Mouse (Mus musculus): ENCODE measurements around the gene Rgs6.

Gene Rgs6

DNA sequence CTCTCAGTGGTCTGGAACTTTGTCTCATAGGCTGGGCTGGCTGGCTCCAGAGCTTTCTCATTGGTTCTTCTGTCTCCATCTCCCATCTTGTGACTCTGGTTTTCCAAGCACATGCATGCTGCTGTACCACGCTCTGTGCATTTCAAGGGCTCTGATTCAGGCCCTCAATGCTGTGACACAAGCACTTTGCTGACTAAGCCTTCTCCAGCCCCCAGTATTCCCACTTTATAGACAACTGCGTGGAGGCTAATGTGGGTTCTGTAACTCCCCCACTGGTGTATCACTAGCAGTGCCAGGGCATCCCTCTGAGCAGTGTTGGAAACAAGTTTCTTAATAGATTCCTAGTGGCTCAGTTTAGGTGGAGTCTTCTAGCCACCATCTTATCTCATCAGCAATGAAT, 174.0 kb downstream of the Rgs6 start:
- DNase-seq (ENCODE audit: low spot score) = no peak

DNA sequence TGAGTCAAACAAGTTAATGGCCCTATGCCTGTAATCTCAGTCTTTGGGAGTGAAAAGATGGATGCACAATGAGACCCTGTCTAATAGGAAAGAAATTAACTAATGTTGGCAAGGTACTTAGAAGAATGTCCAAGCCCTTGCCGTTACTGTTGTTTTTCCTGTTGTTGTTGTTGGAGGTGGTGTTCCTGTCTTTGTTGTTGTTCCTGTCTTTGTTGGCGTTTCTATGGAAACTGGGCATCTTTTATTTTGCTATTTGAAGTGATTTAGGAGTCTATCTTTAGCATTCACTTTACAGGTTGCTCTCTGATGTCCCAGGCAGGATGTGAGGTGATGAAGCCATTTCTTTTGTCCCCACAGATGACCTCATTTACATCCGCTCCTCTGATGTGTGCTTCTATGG, 180.6 kb downstream of the Rgs6 start:
- DNase-seq (ENCODE audit: low spot score) = no peak

DNA sequence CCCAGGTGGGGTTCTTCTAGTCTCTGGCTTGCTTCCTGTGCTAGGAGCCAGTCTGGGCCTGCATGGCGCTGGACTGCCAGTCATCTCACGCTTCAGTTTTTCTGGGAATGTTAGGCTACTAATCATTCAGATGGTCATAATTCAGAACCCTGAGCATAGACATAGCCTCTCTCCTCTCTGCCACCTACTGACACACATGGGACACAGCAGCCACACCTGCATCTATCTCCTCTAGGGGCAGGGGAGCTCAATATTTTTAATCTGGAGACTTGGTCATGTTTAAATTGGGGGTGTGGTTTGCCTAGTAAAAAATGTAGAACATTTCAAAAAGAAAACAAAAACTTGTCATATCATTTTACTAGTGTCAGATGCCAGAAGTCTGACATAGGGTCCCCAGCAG, 184.1 kb downstream of the Rgs6 start:
- no peak for DNase-seq (ENCODE audit: low spot score)

DNA sequence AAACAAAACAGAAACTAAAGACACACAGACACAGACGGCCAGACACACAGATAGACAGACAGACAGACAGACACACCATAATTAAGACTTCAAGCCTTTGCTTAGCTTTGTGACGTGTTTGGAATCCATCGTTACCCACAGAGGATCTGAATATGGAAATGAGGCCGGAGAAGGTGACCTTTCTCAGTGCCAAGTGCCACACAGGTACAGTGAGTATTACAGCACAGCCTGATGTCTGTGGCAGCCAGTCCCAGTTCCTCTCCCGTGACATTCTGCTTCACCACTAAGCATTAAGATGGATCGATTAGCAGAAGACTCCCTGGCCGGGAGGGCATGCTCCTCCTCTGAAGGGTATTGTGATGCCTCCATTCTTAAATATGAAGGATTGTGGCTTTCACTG, 186.5 kb downstream of the Rgs6 start:
- no peak for DNase-seq (ENCODE audit: low spot score)

DNA sequence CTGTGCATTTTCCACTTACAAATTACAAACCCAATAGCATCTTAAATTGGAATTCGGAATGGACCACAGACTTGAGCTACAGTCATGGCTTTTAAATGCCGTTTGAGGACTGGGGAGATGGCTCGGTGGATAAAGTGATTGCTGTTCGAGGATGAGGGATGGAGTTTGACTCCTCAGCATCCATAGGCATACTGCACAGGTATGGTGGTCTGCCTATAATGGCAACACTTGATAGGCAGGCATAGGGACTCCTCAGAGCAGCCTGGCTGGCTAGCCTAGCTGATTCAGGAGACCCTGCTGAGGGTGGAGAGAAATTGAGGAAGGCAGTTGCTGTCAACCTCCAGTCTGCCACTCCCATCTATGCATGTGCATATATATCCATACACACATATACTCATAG, 188.6 kb downstream of the Rgs6 start:
- no peak for DNase-seq (ENCODE audit: low spot score)

DNA sequence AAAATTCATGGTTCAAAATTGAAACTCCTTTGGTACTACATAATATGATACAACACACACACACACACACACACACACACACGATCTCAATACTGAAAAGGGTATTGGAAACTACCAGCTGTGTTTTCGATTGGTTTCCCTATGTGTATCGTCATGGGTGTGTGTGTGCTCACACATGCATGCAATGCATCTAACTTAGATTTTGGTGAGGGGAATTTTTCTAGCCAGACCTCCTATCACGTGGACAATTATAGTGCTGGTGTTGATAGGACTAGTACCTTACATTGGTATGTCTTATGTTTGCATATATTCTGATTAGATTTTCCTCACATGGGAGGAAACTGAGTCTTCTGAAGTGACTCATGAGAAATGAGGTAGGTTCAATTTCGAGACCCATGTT, 192.8 kb downstream of the Rgs6 start:
- DNase-seq (ENCODE audit: low spot score) = no peak

DNA sequence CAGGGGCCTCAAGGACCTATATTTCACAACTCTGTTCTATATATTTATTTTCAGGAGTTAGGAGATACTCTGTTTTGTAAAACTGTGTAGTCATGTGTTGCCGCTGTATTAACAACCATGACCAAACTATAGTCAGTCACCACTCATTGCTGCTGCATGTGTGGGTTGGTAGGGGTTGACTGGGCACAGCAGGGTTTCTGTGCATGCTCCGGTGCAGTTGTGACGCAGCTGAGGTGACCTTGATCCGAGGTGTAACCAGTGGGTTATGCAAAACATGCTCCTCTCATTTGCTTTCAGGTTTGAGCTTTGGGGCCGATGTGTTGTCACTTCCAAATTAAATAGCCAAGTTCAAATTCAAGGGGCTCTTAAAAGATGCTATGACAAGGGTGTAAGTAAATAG, 193.3 kb downstream of the Rgs6 start:
- DNase-seq (ENCODE audit: low spot score) = no peak

DNA sequence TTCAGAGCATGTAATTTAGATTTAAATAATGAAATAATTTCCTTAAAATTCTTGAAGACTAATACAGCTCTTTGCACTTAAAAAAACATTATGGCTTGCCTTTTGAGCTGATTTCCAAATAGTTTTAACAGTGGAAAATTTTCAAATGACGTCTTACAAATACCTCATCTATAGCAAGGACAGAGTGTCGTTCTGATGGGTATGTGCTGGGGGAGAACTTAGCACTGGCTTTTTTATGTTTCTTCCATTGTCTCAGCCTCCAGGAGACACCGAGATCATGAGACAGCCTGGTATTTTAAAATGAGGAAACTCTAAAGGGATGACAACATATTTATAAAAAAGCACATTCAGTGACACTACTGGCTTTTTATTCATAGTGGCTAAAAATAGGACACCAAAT, 204.0 kb downstream of the Rgs6 start:
- no peak for DNase-seq (ENCODE audit: low spot score)

DNA sequence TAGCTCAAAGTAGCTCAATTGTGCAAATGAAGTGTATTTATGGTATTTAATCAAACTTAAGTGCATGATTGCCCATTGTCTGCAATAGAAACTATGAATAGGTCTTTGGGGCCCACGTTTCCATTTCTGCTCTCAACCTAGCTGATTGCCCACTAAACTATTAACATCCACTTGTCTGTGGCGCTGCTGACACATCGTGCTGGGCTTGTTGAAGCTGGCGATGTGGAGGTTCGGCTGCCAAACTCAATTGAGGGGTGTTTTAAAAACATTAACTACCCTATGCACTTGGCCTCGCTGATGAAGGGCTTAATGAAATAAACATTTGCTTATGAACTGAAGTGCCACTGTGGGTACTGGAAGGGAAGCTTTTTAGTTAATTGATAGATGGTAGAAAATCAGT, 211.8 kb downstream of the Rgs6 start:
- DNase-seq (ENCODE audit: low spot score) = no peak

DNA sequence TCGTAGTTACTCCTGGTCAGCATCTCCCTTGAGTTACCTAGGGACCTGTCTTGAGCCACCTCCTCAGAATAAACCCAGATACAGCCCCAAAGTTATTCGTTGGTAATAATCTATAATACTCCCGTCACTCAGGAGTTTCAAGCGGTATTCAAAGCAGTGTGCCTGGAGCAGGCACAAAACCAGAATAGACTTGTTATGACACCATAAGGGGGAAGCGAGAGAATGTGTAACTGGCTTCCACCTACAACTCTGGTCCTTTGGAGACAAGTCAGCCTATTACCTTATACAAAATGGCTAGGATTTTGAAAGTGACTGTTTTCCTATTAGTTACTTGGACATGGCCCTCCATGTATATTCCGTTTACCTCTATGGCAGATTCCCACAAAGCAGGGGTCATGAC, 213.6 kb downstream of the Rgs6 start:
- no peak for DNase-seq (ENCODE audit: low spot score)

DNA sequence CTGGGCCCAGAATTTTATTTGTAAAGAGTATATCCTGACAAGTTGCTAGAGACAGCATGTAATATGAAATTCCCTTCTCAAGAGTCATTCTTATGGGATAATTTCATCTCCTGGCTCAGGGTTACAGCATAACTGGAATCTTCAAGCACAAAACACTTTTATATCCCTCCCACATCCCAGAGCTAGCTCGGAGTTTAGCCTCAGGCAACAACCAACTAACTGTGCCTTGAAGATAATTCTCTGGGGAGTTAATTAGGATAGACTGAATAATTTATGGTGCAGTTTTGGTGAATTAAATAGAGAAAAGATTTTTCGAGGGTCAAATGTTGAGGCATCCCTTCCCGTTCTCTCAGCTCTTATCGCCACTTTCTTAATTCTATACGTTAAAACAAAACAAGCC, 214.6 kb downstream of the Rgs6 start:
- DNase-seq (ENCODE audit: low spot score) = no peak

DNA sequence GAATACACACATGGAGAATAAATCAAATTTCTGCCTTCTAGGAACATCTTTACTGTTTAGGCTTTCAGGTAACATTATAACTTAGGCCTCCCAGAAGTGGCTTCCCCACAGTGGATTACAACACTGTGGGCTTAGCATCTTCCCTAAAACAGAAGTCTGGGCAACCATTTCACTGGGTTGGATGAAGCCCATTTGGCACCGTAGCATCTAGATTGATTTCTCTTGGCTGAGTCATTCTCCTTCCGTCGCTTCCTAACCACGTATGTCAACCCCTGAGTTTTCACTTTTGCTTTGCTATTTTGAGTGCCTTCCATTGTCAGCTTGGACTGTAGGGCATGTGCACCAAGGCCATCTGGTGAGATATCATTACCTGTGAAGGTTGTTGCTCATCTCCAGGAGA, 217.1 kb downstream of the Rgs6 start:
- DNase-seq (ENCODE audit: low spot score) = no peak

DNA sequence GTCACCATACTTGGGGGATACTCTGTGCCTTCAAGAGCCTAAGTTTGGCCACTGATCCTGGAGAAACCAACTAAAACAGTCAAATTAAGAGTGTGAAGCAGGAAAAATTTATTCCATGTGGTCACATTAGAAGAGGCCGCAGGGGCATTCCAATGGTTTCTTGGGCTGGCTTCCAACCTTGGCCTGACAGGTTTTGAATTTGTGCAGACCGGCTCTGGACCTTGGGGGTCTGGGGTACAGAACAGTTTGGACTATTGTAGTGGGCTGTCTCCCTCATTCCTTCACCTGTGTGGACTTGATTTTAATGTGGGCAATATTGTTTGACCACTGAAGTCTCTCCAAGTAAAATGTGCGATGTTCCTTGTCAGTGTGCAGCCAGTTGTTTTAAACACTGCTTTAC, 222.5 kb downstream of the Rgs6 start:
- DNase-seq (ENCODE audit: low spot score) = no peak

DNA sequence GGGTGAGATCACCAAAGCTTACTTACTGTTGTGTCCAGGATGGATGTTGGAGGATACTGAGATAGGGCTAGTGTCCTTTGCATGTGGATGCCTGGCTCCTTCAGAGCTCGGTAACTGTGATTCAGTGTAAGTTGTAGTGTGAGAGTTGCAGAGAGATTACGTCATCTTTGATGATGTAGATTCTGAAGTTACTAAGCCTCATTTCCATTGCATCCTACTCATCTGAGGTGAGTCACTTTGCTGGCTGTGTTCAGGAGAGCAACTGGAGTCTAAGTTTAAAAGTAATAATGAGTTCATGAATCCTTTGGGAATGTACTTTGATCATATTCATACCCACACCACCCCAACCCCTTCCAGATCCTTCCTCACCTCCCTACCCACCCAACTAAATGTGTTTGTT, 227.9 kb downstream of the Rgs6 start:
- no peak for DNase-seq (ENCODE audit: low spot score)

DNA sequence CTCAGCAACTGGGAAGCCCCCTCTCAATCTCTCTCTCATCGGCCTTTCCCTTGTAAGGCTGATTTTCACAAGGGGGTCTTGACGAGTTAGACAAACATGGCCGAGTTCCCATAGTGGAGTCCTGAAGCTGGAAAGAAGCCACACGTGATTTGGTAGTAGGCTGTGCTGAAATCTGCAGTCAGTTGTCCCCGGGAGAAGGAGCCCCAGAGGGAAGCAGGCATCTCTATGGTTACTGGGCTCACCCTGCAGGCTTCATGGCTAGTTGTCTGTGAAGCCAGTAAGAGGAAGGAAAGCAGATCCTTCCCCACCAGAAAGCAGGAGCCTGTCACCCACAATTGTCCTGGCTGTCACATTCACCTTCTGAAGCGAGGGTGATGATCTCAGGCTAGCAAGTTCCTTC, 231.2 kb downstream of the Rgs6 start:
- DNase-seq (ENCODE audit: low spot score) = no peak

DNA sequence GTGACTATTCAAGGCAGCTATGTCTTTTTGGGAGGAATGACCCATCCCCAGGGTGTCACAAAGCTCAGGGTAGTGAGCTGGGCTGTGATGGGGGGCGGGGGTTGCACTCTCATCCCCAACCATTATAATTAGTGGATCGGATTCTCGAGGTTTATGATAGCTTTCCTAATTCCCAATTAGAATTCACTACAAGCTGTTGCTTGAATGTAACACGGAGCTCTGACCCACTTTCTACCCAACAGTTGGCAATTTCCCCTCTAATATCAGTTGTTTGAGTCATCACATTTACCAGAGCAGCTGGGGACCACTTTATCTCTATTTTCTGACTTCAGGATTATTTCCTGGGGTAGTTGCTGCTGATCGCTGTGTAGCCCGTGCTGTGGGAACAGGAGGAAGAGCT, 231.9 kb downstream of the Rgs6 start:
- peak; percentile 15 for DNase-seq (ENCODE audit: low spot score)

DNA sequence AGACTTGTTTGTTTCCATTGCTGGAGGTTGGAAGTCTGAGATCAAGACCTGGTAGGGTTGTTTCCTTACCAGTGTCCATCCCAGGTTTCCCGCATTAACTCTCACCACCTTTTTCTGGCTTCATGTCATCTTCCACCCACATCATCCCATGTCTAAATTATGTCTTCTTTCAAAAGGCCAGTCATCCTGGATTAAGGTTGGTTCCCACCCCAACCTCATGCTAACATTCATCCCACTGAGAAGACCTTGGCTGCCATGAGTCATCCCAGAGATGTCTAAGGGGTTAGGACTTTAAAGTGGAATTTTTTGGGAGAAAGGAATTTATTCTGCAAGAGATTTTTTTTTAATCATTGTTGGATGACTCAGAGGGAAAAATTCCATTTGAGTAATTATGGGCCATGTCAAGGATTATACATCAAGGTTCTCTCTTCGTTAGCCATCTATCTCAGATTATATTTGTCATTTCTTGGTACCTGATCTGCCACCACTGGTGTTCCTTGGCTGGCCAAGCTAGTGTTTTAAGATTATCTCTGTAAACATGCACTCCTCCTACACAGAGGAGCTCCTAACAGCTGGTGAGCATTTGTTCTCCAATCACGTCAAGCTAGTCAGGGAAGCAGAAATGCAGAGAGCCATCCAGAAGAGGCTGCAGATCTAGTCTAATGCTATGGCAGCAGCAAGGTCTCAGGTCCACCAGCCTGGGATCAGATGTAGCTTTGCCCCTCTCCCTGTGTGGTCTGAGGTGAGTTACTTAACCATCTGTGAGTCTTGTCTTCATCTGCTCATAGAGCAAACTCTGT, 234.9 kb downstream of the Rgs6 start:
- DNase-seq (ENCODE audit: low spot score) = no peak

DNA sequence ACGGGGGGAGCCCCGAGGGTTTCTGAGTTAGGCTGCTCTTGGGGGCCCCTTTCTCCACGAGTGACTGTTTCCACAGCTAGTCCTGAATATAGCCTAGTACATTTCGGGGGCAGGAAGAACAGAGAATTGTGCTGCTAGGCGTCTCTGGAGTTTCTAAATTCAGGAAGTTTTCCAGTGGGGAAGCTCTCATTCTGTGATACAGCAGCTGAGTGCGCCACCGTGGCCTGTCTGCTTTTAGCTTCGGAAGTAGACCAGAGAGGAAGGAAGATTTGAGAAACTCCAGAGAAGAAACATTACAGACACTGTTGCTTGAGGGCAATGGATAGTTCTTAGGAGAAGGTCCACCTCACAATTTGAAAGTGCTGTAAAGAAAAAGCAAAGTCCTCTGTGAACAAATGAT, 242.2 kb downstream of the Rgs6 start:
- no peak for DNase-seq (ENCODE audit: low spot score)

DNA sequence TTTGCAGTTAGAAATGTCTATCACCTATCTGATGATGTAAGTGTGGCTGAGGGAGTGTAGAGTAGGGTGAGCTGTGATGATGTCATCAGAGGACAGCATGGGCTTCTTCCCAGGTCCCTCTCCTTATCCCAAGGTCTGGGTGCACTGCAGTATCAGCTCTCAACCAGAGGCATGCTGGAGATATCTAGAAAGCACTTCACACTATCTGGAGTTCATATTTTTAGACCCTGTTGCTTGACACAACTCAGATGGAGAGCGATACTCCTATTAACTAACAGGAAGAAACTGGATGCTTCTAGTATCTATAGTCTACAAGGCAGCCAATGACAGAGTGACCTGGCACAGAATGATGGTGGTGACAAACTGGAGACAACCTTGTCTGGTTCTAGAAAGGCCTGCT, 250.5 kb downstream of the Rgs6 start:
- no peak for DNase-seq (ENCODE audit: low spot score)

DNA sequence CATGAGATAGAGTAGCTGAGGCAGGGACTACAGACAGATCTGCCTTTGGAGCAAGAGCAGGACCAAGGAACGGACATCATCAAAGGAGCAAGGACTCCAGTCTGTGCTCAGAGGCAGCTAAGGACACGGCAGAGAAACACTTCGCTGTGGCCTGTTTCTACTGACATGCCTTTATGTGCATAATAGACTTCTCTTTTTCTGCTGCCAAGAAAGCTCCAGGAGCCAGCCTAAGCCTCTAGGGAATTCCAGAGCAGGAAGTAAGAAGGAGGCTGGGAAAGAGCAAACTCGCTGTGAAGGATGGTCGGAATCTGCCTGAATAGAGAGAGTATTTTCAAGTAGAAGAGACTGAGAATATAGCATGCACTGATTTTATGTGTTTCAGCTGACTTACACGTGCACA, 253.5 kb downstream of the Rgs6 start:
- no peak for DNase-seq (ENCODE audit: low spot score)

DNA sequence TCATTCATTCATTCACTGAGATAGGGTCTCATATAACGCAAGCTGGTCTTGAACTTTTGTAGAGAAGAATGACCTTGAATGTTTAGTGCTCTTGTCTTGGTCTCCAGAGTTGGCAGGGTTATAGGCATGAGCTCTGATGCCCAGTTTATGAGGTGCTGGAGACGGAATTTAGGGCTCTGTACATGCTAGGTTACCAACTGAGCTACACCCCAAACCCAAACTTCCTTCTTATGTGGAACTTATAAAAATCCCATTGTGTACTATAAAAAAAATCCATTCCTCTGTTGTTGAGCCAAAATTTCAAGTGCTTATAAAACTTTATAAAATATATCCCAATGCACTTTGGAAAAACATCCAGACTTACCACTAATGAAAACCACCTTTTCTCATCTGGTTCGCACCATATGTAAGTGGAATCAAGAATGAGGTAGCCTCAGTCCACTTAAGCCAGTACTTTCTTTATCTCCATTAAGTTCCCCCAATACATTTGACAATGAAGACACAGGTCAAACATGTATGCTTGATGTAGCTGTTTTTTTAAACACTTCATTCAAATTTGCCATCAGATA, 260.3 kb downstream of the Rgs6 start:
- no peak for DNase-seq (ENCODE audit: low spot score)

DNA sequence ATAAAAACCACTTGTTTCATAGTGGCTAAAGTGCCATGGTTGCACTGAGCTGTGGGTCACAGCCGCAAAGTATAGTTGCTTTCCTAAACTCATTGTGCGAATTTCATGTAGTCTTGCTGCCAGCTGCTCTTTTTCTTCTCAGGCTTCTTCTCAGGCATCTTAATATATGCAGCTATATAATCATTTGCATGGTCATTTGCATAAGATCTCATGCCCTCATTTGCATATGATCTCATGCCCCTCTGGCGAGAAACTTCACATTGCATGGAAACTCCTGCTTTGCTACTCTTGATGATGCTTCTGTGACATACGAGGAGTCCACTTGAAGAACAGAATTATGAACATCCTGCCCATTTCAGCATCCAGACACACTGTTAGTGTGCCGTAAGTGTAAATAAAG, 266.8 kb downstream of the Rgs6 start:
- DNase-seq (ENCODE audit: low spot score) = no peak

DNA sequence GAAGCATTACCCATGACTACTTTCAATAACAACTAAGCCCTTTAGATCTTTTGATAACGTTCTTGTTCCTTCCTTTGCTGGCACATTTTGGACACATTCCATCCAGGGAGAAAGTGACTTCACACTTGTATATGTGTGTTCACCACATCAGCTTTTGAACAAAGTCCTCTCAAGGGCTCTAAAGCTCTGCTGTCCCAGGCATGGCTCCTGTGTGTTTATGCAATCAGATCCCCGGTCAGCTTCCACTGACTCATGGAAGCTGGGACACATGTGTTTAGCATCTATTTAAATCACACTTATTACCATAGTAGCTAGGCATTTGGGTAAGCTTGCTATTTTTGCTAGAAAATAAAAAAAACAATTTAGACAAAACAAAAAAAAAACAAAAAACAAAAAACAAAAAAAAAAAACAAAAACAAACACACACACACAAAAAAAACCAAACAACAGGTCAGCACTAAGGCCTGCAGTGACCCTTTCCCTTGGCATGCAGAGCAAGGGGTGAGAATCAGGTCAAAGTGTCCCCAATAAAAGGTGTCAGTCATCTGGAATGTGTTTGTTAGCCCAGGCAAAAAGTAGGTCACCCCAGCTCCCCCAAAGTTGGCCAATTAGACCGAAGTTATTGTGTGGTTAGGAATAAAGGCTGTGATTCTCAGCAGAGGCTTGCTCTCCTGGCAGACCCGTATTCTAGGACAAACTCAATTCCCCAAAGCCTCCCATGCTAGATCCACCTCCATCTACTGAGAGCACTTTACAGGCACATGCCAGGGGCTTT, 267.4 kb downstream of the Rgs6 start:
- peak; percentile 16 for DNase-seq (ENCODE audit: low spot score)

DNA sequence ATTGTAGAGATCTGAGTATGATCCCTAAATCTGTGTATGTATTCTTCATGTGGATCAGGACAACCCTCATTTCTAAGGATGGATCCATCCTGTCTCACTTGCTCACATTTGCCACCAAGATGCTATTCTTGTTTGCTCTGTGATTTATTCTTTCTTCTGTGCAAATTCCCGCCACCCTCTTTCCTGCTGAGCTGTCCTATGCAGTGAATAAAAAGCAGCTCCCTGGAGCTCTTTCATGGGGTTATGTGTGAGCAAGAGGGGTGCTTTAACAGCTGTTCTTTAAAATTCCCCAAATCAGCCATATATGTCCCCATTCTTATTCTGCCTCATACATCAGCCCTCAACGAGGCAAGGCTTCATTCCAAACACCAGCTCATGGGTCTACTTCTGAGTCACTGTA, 277.6 kb downstream of the Rgs6 start:
- DNase-seq (ENCODE audit: low spot score) = no peak
